Mouse (Mus musculus): ENCODE measurements at regions not wholly inside any gene's neighbourhood (a gene's known extent, or its start where the extent isn't known, plus 50 kb on each side); places are given as distances from the start of the nearest gene placed in this dataset.

GRCm38 (mm10) chr7:111259630-111260574, 177.1 kb upstream of the Eif4g2 start:
- Histone ChIP-seq H3K4me3 (no peak overlapping the region), H3K4me1 (no peaks in the 10 kb centered on the region), H3K27ac (replicated peaks) (no peak overlapping the region), H3K9me3 (no peaks in the 10 kb centered on the region), H3K27me3 (replicated peaks; ENCODE audit: low read depth, poor library complexity, severe bottlenecking) (no peaks in the 10 kb centered on the region), H3K36me3 (replicated peaks) (no peaks in the 10 kb centered on the region)
- WGBS: 82% methylated on average over 11 of the region's 11 CpGs
- DNase-seq (ENCODE audit: low spot score): no peak

GRCm38 (mm10) chr7:111257842-111258241, 175.0 kb upstream of the Eif4g2 start:
- DNase-seq (ENCODE audit: low spot score): no peak
- no peak overlapping the region for H3K27ac ChIP-seq (replicated peaks)
- H3K9me3 ChIP-seq: no peaks in the 10 kb centered on the region
- H3K36me3 ChIP-seq (replicated peaks): no peaks in the 10 kb centered on the region
- WGBS: 78% methylated on average over 2 of the region's 2 CpGs
- H3K27me3 ChIP-seq (replicated peaks; ENCODE audit: low read depth, poor library complexity, severe bottlenecking): no peaks in the 10 kb centered on the region
- no peaks in the 10 kb centered on the region for H3K4me1 ChIP-seq
- H3K4me3 ChIP-seq: no peak overlapping the region

GRCm38 (mm10) chr7:111256199-111256598, 173.4 kb upstream of the Eif4g2 start:
- Histone ChIP-seq H3K36me3 (replicated peaks) (no peaks in the 10 kb centered on the region), H3K27me3 (replicated peaks; ENCODE audit: low read depth, poor library complexity, severe bottlenecking) (no peaks in the 10 kb centered on the region), H3K4me1 (no peaks in the 10 kb centered on the region), H3K9me3 (no peaks in the 10 kb centered on the region), H3K27ac (replicated peaks) (no peak overlapping the region), H3K4me3 (no peak overlapping the region)
- 84% methylated on average over 2 of the region's 2 CpGs for WGBS
- no peak for DNase-seq (ENCODE audit: low spot score)

- Histone ChIP-seq H3K9me3 (no peaks in the 10 kb centered on the region), H3K27me3 (replicated peaks; ENCODE audit: low read depth, poor library complexity, severe bottlenecking) (no peaks in the 10 kb centered on the region), H3K27ac (replicated peaks) (no peak overlapping the region), H3K4me1 (no peaks in the 10 kb centered on the region), H3K36me3 (replicated peaks) (no peaks in the 10 kb centered on the region), H3K4me3 (no peak overlapping the region)
- peak; percentile 78 for DNase-seq (ENCODE audit: low spot score)
- 38% methylated on average over 5 of the region's 5 CpGs for WGBS
Observed at GRCm38 (mm10) chr7:111249606-111250005, 166.8 kb upstream of the Eif4g2 start.

GRCm38 (mm10) chr7:111245488-111245887, 162.7 kb upstream of the Eif4g2 start:
- no peaks in the 10 kb centered on the region for H3K36me3 ChIP-seq (replicated peaks)
- H3K9me3 ChIP-seq: no peaks in the 10 kb centered on the region
- H3K4me3 ChIP-seq: no peak overlapping the region
- no peak overlapping the region for H3K27ac ChIP-seq (replicated peaks)
- 95% methylated on average over 8 of the region's 8 CpGs for WGBS
- no peak for DNase-seq (ENCODE audit: low spot score)
- H3K4me1 ChIP-seq: no peaks in the 10 kb centered on the region
- no peaks in the 10 kb centered on the region for H3K27me3 ChIP-seq (replicated peaks; ENCODE audit: low read depth, poor library complexity, severe bottlenecking)

- Histone ChIP-seq H3K27ac (replicated peaks) (no peak overlapping the region), H3K4me3 (no peak overlapping the region), H3K27me3 (replicated peaks; ENCODE audit: low read depth, poor library complexity, severe bottlenecking) (no peaks in the 10 kb centered on the region), H3K4me1 (no peaks in the 10 kb centered on the region), H3K36me3 (replicated peaks) (no peaks in the 10 kb centered on the region), H3K9me3 (no peaks in the 10 kb centered on the region)
- 87% methylated on average over 6 of the region's 6 CpGs for WGBS
- no peak for DNase-seq (ENCODE audit: low spot score)
Observed at GRCm38 (mm10) chr7:111245067-111245466, 162.2 kb upstream of the Eif4g2 start.

GRCm38 (mm10) chr7:111243831-111244230, 161.0 kb upstream of the Eif4g2 start:
- DNase-seq (ENCODE audit: low spot score): no peak
- Histone ChIP-seq H3K4me3 (no peak overlapping the region), H3K27me3 (replicated peaks; ENCODE audit: low read depth, poor library complexity, severe bottlenecking) (no peaks in the 10 kb centered on the region), H3K36me3 (replicated peaks) (no peaks in the 10 kb centered on the region), H3K27ac (replicated peaks) (no peak overlapping the region), H3K4me1 (no peaks in the 10 kb centered on the region), H3K9me3 (0 out of 2 replicates have a peak, but pooled peaks cover 4% of the 10 kb centered on the region)
- WGBS: 79% methylated on average over 1 of the region's 1 CpGs

GRCm38 (mm10) chr7:111242646-111243045, 159.8 kb upstream of the Eif4g2 start:
- 75% methylated on average over 10 of the region's 10 CpGs for WGBS
- Histone ChIP-seq H3K27me3 (replicated peaks; ENCODE audit: low read depth, poor library complexity, severe bottlenecking) (no peaks in the 10 kb centered on the region), H3K9me3 (0 out of 2 replicates have a peak, but pooled peaks cover 4% of the 10 kb centered on the region), H3K27ac (replicated peaks) (no peak overlapping the region), H3K36me3 (replicated peaks) (no peaks in the 10 kb centered on the region), H3K4me3 (no peak overlapping the region), H3K4me1 (no peaks in the 10 kb centered on the region)
- no peak for DNase-seq (ENCODE audit: low spot score)

- 60% methylated on average over 4 of the region's 4 CpGs for WGBS
- Histone ChIP-seq H3K27me3 (replicated peaks; ENCODE audit: low read depth, poor library complexity, severe bottlenecking) (no peaks in the 10 kb centered on the region), H3K36me3 (replicated peaks) (no peaks in the 10 kb centered on the region), H3K9me3 (0 out of 2 replicates have a peak, but pooled peaks cover 4% of the 10 kb centered on the region), H3K4me3 (no peak overlapping the region), H3K27ac (replicated peaks) (no peak overlapping the region), H3K4me1 (no peaks in the 10 kb centered on the region)
- DNase-seq (ENCODE audit: low spot score): no peak
Observed at GRCm38 (mm10) chr7:111241538-111241937, 158.7 kb upstream of the Eif4g2 start.

GRCm38 (mm10) chr7:111240234-111240826, 157.5 kb upstream of the Eif4g2 start:
- H3K9me3 ChIP-seq: 0 out of 2 replicates have a peak, but pooled peaks cover 4% of the 10 kb centered on the region
- no peak overlapping the region for H3K27ac ChIP-seq (replicated peaks)
- H3K36me3 ChIP-seq (replicated peaks): no peaks in the 10 kb centered on the region
- 94% methylated on average over 9 of the region's 9 CpGs for WGBS
- no peak for DNase-seq (ENCODE audit: low spot score)
- no peak overlapping the region for H3K4me3 ChIP-seq
- H3K27me3 ChIP-seq (replicated peaks; ENCODE audit: low read depth, poor library complexity, severe bottlenecking): no peaks in the 10 kb centered on the region
- H3K4me1 ChIP-seq: no peaks in the 10 kb centered on the region

- Histone ChIP-seq H3K4me1 (no peaks in the 10 kb centered on the region), H3K9me3 (0 out of 2 replicates have a peak, but pooled peaks cover 4% of the 10 kb centered on the region)
- 76% methylated on average over 9 of the region's 9 CpGs for WGBS
Observed at GRCm38 (mm10) chr7:111237819-111238218, 155.0 kb upstream of the Eif4g2 start.

GRCm38 (mm10) chr7:111230630-111231029, 147.8 kb upstream of the Eif4g2 start:
- H3K27ac ChIP-seq (replicated peaks): no peak overlapping the region
- H3K27me3 ChIP-seq (replicated peaks; ENCODE audit: low read depth, poor library complexity, severe bottlenecking): no peaks in the 10 kb centered on the region
- no peak for DNase-seq (ENCODE audit: low spot score)
- no peaks in the 10 kb centered on the region for H3K4me1 ChIP-seq
- no peaks in the 10 kb centered on the region for H3K36me3 ChIP-seq (replicated peaks)
- 79% methylated on average over 2 of the region's 2 CpGs for WGBS
- no peak overlapping the region for H3K4me3 ChIP-seq
- H3K9me3 ChIP-seq: no peaks in the 10 kb centered on the region

More at GRCm38 (mm10) chr7:111237819-111238218, 155.0 kb upstream of the Eif4g2 start:
- no peaks in the 10 kb centered on the region for H3K27me3 ChIP-seq (replicated peaks; ENCODE audit: low read depth, poor library complexity, severe bottlenecking)
- no peak overlapping the region for H3K27ac ChIP-seq (replicated peaks)
- DNase-seq (ENCODE audit: low spot score): no peak
- H3K4me3 ChIP-seq: no peak overlapping the region
- no peaks in the 10 kb centered on the region for H3K36me3 ChIP-seq (replicated peaks)

GRCm38 (mm10) chr7:111227082-111227481, 144.3 kb upstream of the Eif4g2 start:
- no peaks in the 10 kb centered on the region for H3K9me3 ChIP-seq
- no peak for DNase-seq (ENCODE audit: low spot score)
- H3K4me1 ChIP-seq: no peaks in the 10 kb centered on the region
- WGBS: 83% methylated on average over 3 of the region's 3 CpGs
- no peaks in the 10 kb centered on the region for H3K36me3 ChIP-seq (replicated peaks)
- no peaks in the 10 kb centered on the region for H3K27me3 ChIP-seq (replicated peaks; ENCODE audit: low read depth, poor library complexity, severe bottlenecking)
- H3K4me3 ChIP-seq: no peak overlapping the region
- no peak overlapping the region for H3K27ac ChIP-seq (replicated peaks)
